Mouse (Mus musculus) bone marrow macrophage, adult 2 months (primary cell): ENCODE data around the gene Hnrnpab. TPM values are rescaled to one million over a fixed set of nuclear protein-coding genes. Genes with fewer than 3 reads are reported as not detected.
"Not testable (repeated sequence)": the region's sequence is repeated elsewhere in the genome, so short reads cannot be mapped to it uniquely, and the experiment has no call there.

Experiments
- H3K27ac ChIP-seq: 2 replicates; pipeline ENCODE4 v1.5.1; 2012; ENCODE audit warnings: low read depth, low read length; ENCODE audit not compliant: insufficient read depth
- H3K4me1 ChIP-seq: 2 replicates; pipeline ENCODE4 v1.6.1; 2012; ENCODE audit warnings: low read length; ENCODE audit not compliant: control insufficient read depth, insufficient read depth
- H3K4me3 ChIP-seq: 2 replicates; pipeline ENCODE4 v1.5.1; 2012; ENCODE audit warnings: mild to moderate bottlenecking, low read length, moderate library complexity; ENCODE audit not compliant: insufficient read depth
- CTCF ChIP-seq: IDR thresholded peaks from 2 replicates; pipeline ENCODE4 v1.5.1; 2012; ENCODE audit warnings: low read depth, mild to moderate bottlenecking, low read length, moderate library complexity
- POLR2A ChIP-seq: IDR thresholded peaks from 2 replicates; pipeline ENCODE4 v1.6.1; 2012; ENCODE audit warnings: mild to moderate bottlenecking, low read depth, low read length, borderline replicate concordance
- polyA plus RNA-seq: library from polyadenylated mRNA; stranded (reverse); fragments of >200 nt; gene quantifications from 2 replicates; pipeline ENCODE4 v1.2.4, GENCODE M21; 2012; ENCODE audit not compliant: missing spikeins, insufficient read depth, insufficient read length

Hnrnpab gene
- polyA plus RNA-seq, 1 experiment = 144 TPM

DNA sequence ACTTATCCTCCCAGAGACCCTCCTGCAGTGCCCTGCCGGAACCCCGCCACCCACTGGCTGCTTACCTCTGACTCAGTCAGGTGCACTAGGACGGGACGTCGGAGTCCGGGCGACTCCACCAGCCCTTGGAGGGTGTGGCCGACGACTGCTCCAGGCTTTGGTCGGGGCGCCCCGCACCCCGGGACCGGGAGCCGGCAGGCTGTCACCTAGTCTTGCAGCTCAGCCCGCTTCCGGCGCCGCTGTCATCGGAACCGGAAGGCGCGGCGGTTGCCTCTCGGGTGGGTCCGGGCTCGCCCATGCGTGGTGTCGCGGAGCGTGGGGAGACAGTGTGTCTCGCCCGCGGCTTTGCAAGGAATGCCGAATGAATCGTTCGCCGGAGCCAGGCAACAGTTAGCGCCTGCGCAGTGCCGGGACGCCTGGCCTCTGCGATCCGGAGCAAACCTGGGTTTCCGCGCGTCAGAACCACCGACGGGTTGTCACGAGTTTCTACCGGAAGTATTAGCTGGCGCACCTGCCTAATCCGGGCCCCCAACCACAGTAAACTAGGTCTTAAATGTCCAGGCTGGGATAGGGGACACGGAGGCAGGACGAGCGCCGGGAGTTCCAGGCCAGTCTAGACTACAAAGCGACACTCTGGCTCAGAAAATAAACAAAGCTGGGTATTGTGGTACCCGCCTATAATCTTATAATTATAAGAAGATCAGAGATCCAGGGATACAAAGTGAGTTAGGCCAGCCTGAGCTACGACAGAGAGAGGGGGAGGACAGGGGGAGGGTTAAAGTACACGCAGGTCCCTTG lies 29.1 kb upstream of the Hnrnpab start, which contains the start of gene Rmnd5b:
Rmnd5b (minus strand) TSS at position 372 of the 798 bp plus-strand sequence.
- H3K4me3 ChIP-seq = peak within 1 kb of the TSS; percentile 90
- H3K4me1 ChIP-seq = peaks cover 53% of the 10 kb centered on the region
- TF ChIP-seq POLR2A (peak; percentile 32; the same call in 1 of the 2 replicates), CTCF (no peak)
- H3K27ac ChIP-seq = peak within 1 kb of the TSS; percentile 83

DNA sequence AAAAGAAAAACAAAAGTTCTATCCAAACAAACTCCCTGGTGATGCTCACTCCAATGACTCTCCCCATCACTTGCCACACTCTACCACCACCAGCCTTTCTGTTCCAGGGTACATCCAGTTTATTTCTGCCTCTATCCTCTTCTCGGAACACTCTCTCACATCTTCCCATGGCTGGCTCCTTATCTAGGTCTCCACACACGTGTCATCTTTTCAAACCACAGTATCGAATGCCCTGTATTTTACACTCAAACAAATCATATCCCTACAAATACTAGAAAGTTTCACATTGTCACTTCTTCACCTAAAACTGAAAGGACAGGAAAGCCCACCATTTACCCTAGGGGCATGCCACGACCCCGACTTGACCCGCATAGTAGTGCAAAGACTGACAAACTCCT lies 28.5 kb upstream of the Hnrnpab start:
- Histone ChIP-seq H3K4me1 (peaks cover 53% of the 10 kb centered on the region), H3K27ac (peak overlapping the region; percentile 83), H3K4me3 (peak overlapping the region; percentile 90)
- TF ChIP-seq POLR2A (no peak), CTCF (no peak)

DNA sequence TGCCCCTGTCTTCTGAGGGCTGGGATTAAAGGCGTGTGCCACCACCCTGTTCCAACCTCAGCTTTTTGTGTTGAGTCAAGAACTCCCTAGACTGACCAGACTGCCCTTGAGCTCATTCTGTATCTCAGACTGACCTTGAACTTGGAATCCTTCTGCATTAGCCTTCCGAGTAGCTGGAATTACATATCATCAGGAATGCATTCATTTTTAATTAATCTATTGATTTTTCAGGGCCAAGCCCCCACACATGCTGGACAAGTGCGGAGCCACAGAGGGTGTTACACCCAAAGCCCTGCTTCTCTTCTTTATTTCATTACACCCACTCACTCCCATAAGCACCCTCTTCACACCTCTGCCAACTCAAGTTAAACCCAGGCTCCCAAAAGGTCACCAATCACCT lies 27.1 kb upstream of the Hnrnpab start:
- peak overlapping the region; percentile 11; the same call in 1 of the 2 replicates for H3K27ac ChIP-seq
- TF ChIP-seq POLR2A = no peak
- no peak for TF ChIP-seq CTCF
- H3K4me3 ChIP-seq = no peak overlapping the region
- H3K4me1 ChIP-seq = peaks cover 52% of the 10 kb centered on the region

DNA sequence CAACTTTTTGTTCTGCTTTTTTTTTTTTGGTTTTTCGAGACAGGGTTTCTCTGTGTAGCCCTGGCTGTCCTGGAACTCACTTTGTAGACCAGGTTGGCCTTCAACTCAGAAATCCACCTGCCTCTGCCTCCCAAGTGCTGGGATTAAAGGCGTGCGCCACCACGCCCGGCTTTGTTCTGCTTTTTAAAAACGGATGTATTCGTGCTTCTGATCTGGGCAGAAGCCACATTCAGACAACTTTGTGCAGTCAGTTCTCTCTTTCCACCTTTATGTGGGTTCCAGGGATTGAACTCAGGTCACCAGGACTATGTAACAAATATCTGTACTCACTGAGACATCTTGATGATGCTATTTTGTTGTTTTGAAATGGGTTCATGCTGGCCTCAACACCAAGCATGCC lies 26.6 kb upstream of the Hnrnpab start:
- H3K4me3 ChIP-seq = not testable (repeated sequence)
- Histone ChIP-seq H3K4me1 (peaks cover 48% of the 10 kb centered on the region), H3K27ac (peak overlapping the region; percentile 13; the same call in 1 of the 2 replicates)

DNA sequence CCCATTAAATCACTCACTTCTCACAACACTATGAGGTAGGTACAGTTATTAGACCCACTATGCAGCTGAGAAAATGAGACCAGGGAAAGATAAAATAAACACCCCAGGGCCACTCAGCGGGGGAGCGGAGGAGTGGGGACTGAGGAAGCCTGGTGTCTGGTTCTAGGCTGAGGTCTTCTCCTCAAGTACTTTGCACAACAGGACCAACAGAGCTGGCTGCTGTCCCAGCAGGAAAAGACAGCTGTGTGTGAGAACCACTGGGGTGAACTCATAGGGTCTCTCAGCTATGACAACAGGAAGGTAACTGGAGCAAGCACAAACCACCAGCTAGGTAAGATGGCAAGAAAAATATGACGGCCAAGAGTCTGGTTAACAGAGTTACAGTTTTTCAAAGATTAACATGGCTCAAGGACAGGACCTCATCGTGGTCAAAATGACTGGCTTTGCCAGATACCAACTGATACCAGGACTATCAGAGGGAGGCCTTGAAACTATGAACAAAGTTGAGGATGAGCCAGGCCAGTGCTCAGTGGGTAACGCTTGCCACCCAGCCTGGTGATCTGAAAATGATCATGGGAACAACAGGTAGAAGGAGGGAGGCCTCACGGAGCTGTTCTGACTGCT lies 25.6 kb upstream of the Hnrnpab start:
- H3K4me3 ChIP-seq = no peak overlapping the region
- no peak overlapping the region for H3K27ac ChIP-seq
- peaks cover 43% of the 10 kb centered on the region for H3K4me1 ChIP-seq
- no peak for TF ChIP-seq CTCF
- no peak for TF ChIP-seq POLR2A

DNA sequence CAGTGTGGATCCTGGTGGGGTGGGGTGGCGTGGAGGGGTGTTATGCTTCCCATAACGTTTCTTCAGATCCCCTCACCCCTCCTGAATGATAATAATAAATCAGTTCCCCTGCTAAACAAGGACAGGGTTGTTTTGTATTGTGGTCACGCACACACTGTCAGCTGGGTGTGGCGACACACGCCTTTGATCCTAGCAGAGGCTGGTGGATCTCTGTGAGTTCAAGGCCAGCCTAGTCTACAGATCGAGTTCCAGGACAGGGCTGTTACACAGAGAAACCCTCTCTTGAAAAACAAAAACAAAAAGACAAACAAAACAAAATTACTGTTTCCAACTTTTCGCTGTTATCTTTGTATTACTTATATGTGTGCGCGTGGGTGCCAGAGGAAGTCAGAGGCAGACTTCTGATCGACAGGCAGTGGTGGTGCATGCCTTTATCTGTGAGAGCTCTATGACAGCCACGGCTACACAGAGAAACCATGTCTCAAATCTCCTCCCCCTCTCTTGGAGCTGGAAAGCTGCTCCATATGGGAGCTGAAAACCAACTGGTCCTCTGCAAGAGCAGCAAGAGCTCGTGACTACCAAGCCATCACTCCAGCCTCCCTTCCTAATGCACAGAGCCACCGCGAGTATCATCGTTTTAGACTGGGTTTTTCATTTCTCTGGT lies 23.1 kb upstream of the Hnrnpab start:
- Histone ChIP-seq H3K4me3 (no peak overlapping the region), H3K4me1 (peaks cover 32% of the 10 kb centered on the region), H3K27ac (no peak overlapping the region)
- TF ChIP-seq CTCF = no peak
- TF ChIP-seq POLR2A = no peak

DNA sequence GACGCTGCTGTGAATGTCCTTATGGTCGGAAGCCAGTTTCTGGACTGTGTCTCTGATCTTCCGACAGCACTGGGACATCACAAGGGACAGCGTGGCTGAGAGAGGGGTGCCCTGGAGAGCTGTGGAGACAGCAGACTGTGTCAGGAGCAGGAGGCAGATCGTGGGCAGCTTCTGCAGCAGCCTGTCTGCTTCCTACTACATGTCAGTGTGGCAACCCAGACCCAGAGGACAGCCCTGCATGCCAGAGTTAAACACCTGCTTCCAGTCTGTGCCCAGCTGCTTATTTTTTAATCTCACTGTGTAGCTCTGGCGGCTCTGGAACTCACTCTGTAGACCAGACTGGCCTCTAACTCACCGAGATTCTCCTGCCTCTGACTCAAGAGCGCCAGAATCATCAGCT lies 21.3 kb upstream of the Hnrnpab start:
- peaks cover 16% of the 10 kb centered on the region for H3K4me1 ChIP-seq
- TF ChIP-seq CTCF (no peak), POLR2A (no peak)
- no peak overlapping the region for H3K4me3 ChIP-seq
- no peak overlapping the region for H3K27ac ChIP-seq

DNA sequence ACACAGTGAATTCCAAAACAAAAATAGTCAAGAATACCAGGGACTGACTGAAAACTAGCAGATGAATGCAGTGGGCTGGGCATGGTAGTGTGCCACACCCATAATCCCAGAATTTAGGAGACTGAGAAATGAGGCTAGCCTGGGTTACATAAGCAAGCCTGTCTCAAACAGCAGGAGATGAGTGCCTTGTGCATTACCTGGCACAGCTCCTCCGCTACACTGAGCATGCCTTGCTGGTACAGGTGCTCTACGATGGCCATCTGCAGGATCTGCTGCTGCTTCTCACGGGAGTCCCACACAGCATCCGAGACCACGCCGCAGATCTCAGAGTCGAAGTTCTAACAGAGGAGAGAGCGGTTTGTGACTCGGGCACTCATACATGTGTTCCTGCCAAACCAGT lies 20.8 kb upstream of the Hnrnpab start:
- Histone ChIP-seq H3K4me3 (no peak overlapping the region), H3K4me1 (peaks cover 13% of the 10 kb centered on the region), H3K27ac (no peak overlapping the region)
- TF ChIP-seq CTCF = no peak
- TF ChIP-seq POLR2A = no peak

DNA sequence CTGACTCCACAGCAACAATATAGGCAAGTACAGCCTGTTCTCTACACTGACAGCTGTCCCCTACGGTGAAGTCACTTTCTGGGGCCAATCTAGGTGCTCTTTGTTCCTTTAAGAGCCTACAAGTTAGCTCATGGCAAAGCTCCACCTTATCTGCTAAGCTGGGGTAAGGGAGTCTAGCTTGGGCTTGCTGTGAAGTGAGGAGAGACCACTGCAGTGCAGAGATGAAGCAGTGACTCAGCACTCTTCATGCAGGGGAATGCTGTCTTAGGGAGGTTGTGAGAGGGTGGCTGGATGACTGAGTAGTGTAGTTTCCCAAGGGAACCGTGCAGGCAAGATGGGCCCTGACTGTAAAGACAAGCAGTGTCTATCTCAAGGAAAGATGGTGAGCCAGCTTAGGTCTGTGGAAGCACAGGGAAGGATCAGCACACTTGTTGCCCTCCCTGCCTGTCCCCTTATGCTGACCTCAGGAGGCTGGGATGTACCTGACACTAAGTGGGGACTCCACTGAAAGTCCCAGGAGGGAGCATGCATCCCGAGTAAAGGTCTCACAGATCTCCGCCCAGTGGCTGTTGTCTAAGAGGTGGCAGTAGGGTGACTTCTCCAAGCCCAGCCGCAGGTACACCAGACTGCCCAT lies 18.7 kb upstream of the Hnrnpab start:
- Histone ChIP-seq H3K4me3 (no peak overlapping the region), H3K4me1 (peaks cover 8% of the 10 kb centered on the region), H3K27ac (no peak overlapping the region)
- TF ChIP-seq CTCF = no peak
- no peak for TF ChIP-seq POLR2A

DNA sequence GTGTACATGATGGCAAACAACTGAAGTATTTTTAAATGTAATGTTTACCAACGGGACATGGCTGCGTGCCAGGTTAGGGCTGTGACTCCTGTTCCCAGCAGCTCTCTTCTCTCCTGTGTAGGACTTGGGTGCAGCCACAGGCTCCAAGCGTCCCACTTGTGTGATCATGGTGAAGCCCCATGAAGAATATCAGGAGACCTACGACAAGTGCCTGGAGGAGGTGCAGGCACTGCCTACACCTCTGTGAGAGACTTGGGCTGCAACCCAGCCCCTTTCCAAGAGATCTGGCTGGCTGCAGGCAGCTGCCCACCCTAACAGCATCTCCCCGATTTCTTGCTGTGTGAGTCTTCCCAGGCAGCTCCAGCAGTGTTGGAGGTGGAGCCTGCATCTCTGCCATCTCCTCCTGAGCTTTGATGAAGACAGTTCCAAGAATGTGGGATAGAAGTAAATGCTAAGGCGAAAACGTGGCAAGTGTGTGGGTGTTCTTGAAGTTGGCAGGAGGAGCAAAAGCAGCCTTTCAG lies 16.4 kb upstream of the Hnrnpab start:
- no peak overlapping the region for H3K27ac ChIP-seq
- no peak overlapping the region for H3K4me3 ChIP-seq
- H3K4me1 ChIP-seq = peaks cover 10% of the 10 kb centered on the region
- TF ChIP-seq CTCF = no peak
- TF ChIP-seq POLR2A = no peak
